Mouse (Mus musculus): ENCODE results near the gene Trip6. TPM values are rescaled to one million over a fixed set of nuclear protein-coding genes. Genes with fewer than 3 reads are reported as not detected.

The Trip6 gene
- 8.4 and 8.8 TPM in 2 replicates for polyA plus RNA-seq (2012; rRNA removed)

GRCm38 (mm10) chr5:137314193-137315083, at the start of gene Trip6:
TSS of gene Trip6 (minus strand) at chr5:137314404.
- no peak within 1 kb of the TSS for H3K27ac ChIP-seq (ENCODE audit: insufficient read depth, low read length)
- TF ChIP-seq CTCF (IDR thresholded peaks at IDR 0.05; ENCODE audit: extremely low read depth, insufficient read depth, low read length): no peak
- no peak; the same call in 1 of the 2 replicates for TF ChIP-seq POLR2A (IDR thresholded peaks at IDR 0.05; ENCODE audit: extremely low read depth, insufficient read depth, low read length)

DNA sequence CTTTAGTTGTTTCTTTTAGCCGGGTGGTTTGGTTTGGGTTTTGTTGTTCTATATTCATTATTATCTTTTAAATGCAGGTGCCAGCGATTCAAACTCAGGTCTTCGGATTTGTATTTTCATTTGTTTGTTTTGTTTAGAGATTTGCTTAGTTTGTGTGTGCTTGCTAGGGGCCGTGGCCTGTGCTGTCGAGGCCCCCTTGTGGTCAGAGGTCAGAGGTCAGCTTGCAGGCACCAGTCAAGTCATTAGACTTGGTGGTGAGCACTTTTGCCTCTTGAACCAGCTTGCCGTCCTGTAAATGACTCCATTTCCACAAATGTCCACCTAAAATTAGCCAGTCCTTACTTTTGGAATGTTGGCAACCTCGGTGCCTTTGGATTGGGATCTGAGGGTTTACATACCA, 44.2 kb upstream of the Trip6 start:
- Histone ChIP-seq H3K4me3 (ENCODE audit: insufficient read depth, low read length) (no peak overlapping the region), H3K27ac (ENCODE audit: insufficient read depth, low read length) (no peak overlapping the region), H3K4me1 (ENCODE audit: control insufficient read depth, insufficient read depth, low read length) (no peaks in the 10 kb centered on the region)
- TF ChIP-seq CTCF (IDR thresholded peaks at IDR 0.05; ENCODE audit: extremely low read depth, insufficient read depth, low read length) (no peak), POLR2A (IDR thresholded peaks at IDR 0.05; ENCODE audit: extremely low read depth, insufficient read depth, low read length) (no peak)

More at GRCm38 (mm10) chr5:137314193-137315083, at the start of gene Trip6:
- Histone ChIP-seq H3K4me3 (ENCODE audit: insufficient read depth, low read length) (peak within 1 kb of the TSS; percentile 7), H3K4me1 (ENCODE audit: control insufficient read depth, insufficient read depth, low read length) (no peaks in the 10 kb centered on the region)

- Histone ChIP-seq H3K4me3 (ENCODE audit: insufficient read depth, low read length) (no peak overlapping the region), H3K27ac (ENCODE audit: insufficient read depth, low read length) (no peak overlapping the region), H3K4me1 (ENCODE audit: control insufficient read depth, insufficient read depth, low read length) (no peaks in the 10 kb centered on the region)
- TF ChIP-seq CTCF (IDR thresholded peaks at IDR 0.05; ENCODE audit: extremely low read depth, insufficient read depth, low read length): no peak
Observed at GRCm38 (mm10) chr5:137354091-137354490, 39.9 kb upstream of the Trip6 start.

DNA sequence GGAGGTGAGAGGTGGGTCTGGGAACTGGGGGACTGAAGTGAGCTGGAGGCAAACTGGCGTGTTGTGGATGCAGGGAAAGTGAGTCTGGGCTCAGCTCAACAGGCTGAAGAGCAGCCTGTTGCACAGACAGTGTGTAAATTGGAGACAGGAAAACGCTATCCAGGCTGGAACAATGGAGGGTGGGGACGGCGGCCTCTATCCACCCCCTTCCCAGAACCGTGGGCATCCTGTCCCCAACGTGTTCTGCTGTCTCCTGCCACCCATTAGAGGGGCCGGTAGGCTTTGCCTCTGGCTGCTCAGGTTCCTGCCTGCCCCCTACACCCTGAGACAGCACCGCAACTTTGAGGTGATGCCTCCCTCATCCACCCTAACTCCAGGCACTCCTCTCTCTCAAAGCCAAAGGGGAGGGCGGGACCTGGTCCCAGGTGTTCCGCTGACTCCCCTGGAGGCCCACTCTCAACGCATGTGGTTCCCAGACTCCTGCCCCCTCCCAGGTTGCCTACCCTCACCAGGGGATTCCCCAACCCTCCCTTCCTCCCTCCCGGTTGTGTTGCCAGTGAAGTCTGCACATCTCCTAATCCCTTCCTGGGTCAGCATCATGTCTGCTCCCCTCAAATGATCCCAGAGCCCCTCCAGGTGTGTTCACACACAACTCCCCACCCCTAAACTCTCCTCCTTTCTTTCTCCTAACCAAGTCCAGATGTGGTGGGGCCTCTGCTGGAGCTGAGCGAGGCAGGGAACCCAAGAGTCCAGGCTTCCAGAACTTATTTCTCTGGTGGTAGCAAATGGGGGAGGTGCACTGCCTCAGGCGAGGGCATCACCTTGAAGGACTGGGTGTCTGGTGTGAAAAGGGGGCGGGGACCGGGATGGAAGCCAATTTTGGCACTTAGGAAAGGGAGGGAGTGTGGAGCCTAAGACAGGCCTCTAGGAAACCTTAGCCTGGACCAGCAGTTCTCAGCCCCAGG, 38.1 kb upstream of the Trip6 start:
- no peaks in the 10 kb centered on the region for H3K4me1 ChIP-seq (ENCODE audit: control insufficient read depth, insufficient read depth, low read length)

GRCm38 (mm10) chr5:137351394-137351793, 37.2 kb upstream of the Trip6 start:
- no peaks in the 10 kb centered on the region for H3K4me1 ChIP-seq (ENCODE audit: control insufficient read depth, insufficient read depth, low read length)
- H3K27ac ChIP-seq (ENCODE audit: insufficient read depth, low read length): no peak overlapping the region
- TF ChIP-seq CTCF (IDR thresholded peaks at IDR 0.05; ENCODE audit: extremely low read depth, insufficient read depth, low read length) (no peak), POLR2A (IDR thresholded peaks at IDR 0.05; ENCODE audit: extremely low read depth, insufficient read depth, low read length) (no peak)
- H3K4me3 ChIP-seq (ENCODE audit: insufficient read depth, low read length): 0 out of 2 replicates have a peak overlapping the region, but pooled peaks have one; percentile 5

More for the DNA sequence above, 38.1 kb upstream of the Trip6 start:
- Histone ChIP-seq H3K27ac (ENCODE audit: insufficient read depth, low read length) (no peak overlapping the region), H3K4me3 (ENCODE audit: insufficient read depth, low read length) (0 out of 2 replicates have a peak overlapping the region, but pooled peaks have one; percentile 5)
- TF ChIP-seq CTCF (IDR thresholded peaks at IDR 0.05; ENCODE audit: extremely low read depth, insufficient read depth, low read length) (no peak), POLR2A (IDR thresholded peaks at IDR 0.05; ENCODE audit: extremely low read depth, insufficient read depth, low read length) (no peak)

GRCm38 (mm10) chr5:137351058-137351380, 36.8 kb upstream of the Trip6 start:
- H3K27ac ChIP-seq (ENCODE audit: insufficient read depth, low read length): no peak overlapping the region

GRCm38 (mm10) chr5:137350205-137351057, 36.2 kb upstream of the Trip6 start:
- no peak for TF ChIP-seq POLR2A (IDR thresholded peaks at IDR 0.05; ENCODE audit: extremely low read depth, insufficient read depth, low read length)
- no peak for TF ChIP-seq CTCF (IDR thresholded peaks at IDR 0.05; ENCODE audit: extremely low read depth, insufficient read depth, low read length)
- Histone ChIP-seq H3K4me1 (ENCODE audit: control insufficient read depth, insufficient read depth, low read length) (no peaks in the 10 kb centered on the region), H3K27ac (ENCODE audit: insufficient read depth, low read length) (peak overlapping the region; percentile 28), H3K4me3 (ENCODE audit: insufficient read depth, low read length) (peak overlapping the region; percentile 27)

More at GRCm38 (mm10) chr5:137351058-137351380, 36.8 kb upstream of the Trip6 start:
- TF ChIP-seq CTCF (IDR thresholded peaks at IDR 0.05; ENCODE audit: extremely low read depth, insufficient read depth, low read length): no peak
- TF ChIP-seq POLR2A (IDR thresholded peaks at IDR 0.05; ENCODE audit: extremely low read depth, insufficient read depth, low read length): no peak
- Histone ChIP-seq H3K4me3 (ENCODE audit: insufficient read depth, low read length) (peak overlapping the region; percentile 27; the same call in 1 of the 2 replicates), H3K4me1 (ENCODE audit: control insufficient read depth, insufficient read depth, low read length) (no peaks in the 10 kb centered on the region)

- TF ChIP-seq POLR2A (IDR thresholded peaks at IDR 0.05; ENCODE audit: extremely low read depth, insufficient read depth, low read length): no peak
- TF ChIP-seq CTCF (IDR thresholded peaks at IDR 0.05; ENCODE audit: extremely low read depth, insufficient read depth, low read length): no peak
- Histone ChIP-seq H3K4me3 (ENCODE audit: insufficient read depth, low read length) (peak within 1 kb of the TSS; percentile 27), H3K4me1 (ENCODE audit: control insufficient read depth, insufficient read depth, low read length) (no peaks in the 10 kb centered on the region), H3K27ac (ENCODE audit: insufficient read depth, low read length) (peak within 1 kb of the TSS; percentile 28)
Observed at GRCm38 (mm10) chr5:137349384-137350204, 35.4 kb upstream of the Trip6 start, which contains the start of gene Ephb4. TSS of gene Ephb4 (plus strand) at chr5:137350109.
